ENCODE assay signal across 9 mouse cellular contexts in the genomic region with DNA sequence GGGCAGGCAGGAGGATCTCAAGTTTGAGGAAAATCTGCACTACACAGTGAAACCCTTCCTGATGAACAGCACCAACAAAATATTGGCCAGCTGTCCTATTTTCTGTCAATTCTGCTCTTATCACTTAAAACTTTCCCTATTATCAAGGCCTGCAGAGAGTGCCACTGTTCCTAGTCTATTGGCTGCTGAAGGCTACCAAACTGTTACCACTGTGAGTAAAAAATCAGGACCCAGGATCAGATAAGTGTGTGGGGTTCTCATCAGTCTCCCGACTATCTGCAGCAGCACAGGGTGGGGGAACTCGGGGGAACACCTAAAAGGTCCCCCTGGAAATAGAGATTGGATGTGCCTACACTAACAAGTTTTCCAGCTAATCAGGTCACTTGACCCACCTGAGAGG. TPM values are rescaled to one million over a fixed set of nuclear protein-coding genes. Genes with fewer than 3 reads are reported as not detected.
DNase-seq lines count a peak whose midpoint lies in the region; ATAC-seq and TF ChIP-seq lines count a peak whose summit lies in the region.
"Had no signal": no experiment of that assay in that cellular context is flagged by ENCODE, and none has a peak within 500 bp of the region (broad histone marks: within the 10 kb centered on the region; RNA-seq: fewer than 3 reads in every experiment).

No protein-coding gene starts in this region.

- no peak overlapping the region for H3K27ac ChIP-seq in heart, embryonic 12.5 days (ENCODE audit: poor library complexity, severe bottlenecking)
- H3K27ac ChIP-seq in lung, postnatal 0 days (ENCODE audit: low read length), result peak overlapping the region; percentile 62
- no peak overlapping the region for H3K27ac ChIP-seq in limb, embryonic 12.5 days
- no peak overlapping the region for H3K27ac ChIP-seq in stomach, embryonic 14.5 days (ENCODE audit: low read length)

- H3K4me3 ChIP-seq in heart, embryonic 12.5 days, result 0 out of 2 replicates have a peak overlapping the region, but pooled peaks have one; percentile 21
- no peak overlapping the region for H3K4me3 ChIP-seq in lung, postnatal 0 days (ENCODE audit: low read depth, low read length)
- H3K4me3 ChIP-seq in limb, embryonic 12.5 days (replicated peaks), result no peak overlapping the region; the same call in 1 of the 2 replicates
- H3K4me3 ChIP-seq in stomach, embryonic 14.5 days (ENCODE audit: low read depth, low read length), result no peak overlapping the region; the same call in 1 of the 2 replicates

- peaks cover 69% of the 10 kb centered on the region for H3K4me1 ChIP-seq in heart, embryonic 12.5 days (replicated peaks)
- H3K4me1 ChIP-seq in lung, postnatal 0 days (ENCODE audit: insufficient read depth, low read depth, low read length), result peaks cover 57% of the 10 kb centered on the region
- H3K4me1 ChIP-seq in limb, embryonic 12.5 days (replicated peaks), result peaks cover 39% of the 10 kb centered on the region
- H3K4me1 ChIP-seq in stomach, embryonic 14.5 days (ENCODE audit: control insufficient read depth, insufficient read depth, low read length), result peaks cover 28% of the 10 kb centered on the region

- no peaks in the 10 kb centered on the region for H3K27me3 ChIP-seq in heart, embryonic 12.5 days (replicated peaks)
- H3K27me3 ChIP-seq in lung, postnatal 0 days (replicated peaks; ENCODE audit: insufficient read depth, low read length), result no peaks in the 10 kb centered on the region
- no peaks in the 10 kb centered on the region for H3K27me3 ChIP-seq in limb, embryonic 12.5 days
- no peaks in the 10 kb centered on the region for H3K27me3 ChIP-seq in stomach, embryonic 14.5 days (ENCODE audit: control insufficient read depth, insufficient read depth, low read length)

- TF ChIP-seq CTCF in lung, postnatal 0 days (IDR thresholded peaks at IDR 0.05), result no peak

- TF ChIP-seq EP300 in lung, postnatal 0 days (IDR thresholded peaks at IDR 0.05), result no peak

- DNase-seq in heart, postnatal 36 days, result no peak
- no peak for DNase-seq in lung, postnatal 0 days (ENCODE audit: low spot score)
- DNase-seq in lung, postnatal 10 days, result no peak
- no peak for DNase-seq in spleen, postnatal 10 days (ENCODE audit: low spot score in 2 of 2)
- DNase-seq in spleen, adult 18-20 months, result no peak
- DNase-seq: kidney, adult 8-10 months had no signal

- no peaks in the 10 kb centered on the region; the same call in 1 of the 2 replicates for H3K36me3 ChIP-seq in heart, embryonic 12.5 days
- no peaks in the 10 kb centered on the region; the same call in 1 of the 2 replicates for H3K36me3 ChIP-seq in lung, postnatal 0 days (ENCODE audit: insufficient read depth, low read length)
- H3K36me3 ChIP-seq in limb, embryonic 12.5 days, result peaks cover 23% of the 10 kb centered on the region
- H3K36me3 ChIP-seq in stomach, embryonic 14.5 days (ENCODE audit: control insufficient read depth, insufficient read depth, low read length), result peaks cover 6% of the 10 kb centered on the region

- H3K9me3 ChIP-seq in heart, embryonic 12.5 days (replicated peaks), result no peaks in the 10 kb centered on the region
- no peaks in the 10 kb centered on the region for H3K9me3 ChIP-seq in lung, postnatal 0 days (ENCODE audit: low read length)
- no peaks in the 10 kb centered on the region for H3K9me3 ChIP-seq in limb, embryonic 12.5 days
- H3K9me3 ChIP-seq in stomach, embryonic 14.5 days (ENCODE audit: control insufficient read depth, low read depth, low read length), result no peaks in the 10 kb centered on the region

- H3K4me2 ChIP-seq in heart, embryonic 12.5 days, result peak overlapping the region; percentile 49
- H3K4me2 ChIP-seq in lung, postnatal 0 days (replicated peaks; ENCODE audit: low read depth, low read length), result peak overlapping the region; percentile 93; the same call in 1 of the 2 replicates
- peak overlapping the region; percentile 81 for H3K4me2 ChIP-seq in limb, embryonic 12.5 days
- H3K4me2 ChIP-seq in stomach, embryonic 14.5 days (replicated peaks; ENCODE audit: low read depth, low read length), result peak overlapping the region; percentile 82; the same call in 1 of the 2 replicates

- ATAC-seq in heart, embryonic 12.5 days (ENCODE audit: insufficient number of reproducible peaks, low FRiP score), result no peak
- no peak for ATAC-seq in lung, postnatal 0 days
- no peak for ATAC-seq in limb, embryonic 12.5 days (ENCODE audit: insufficient number of reproducible peaks, insufficient read depth, low FRiP score, low TSS enrichment, low read depth)
- no peak for ATAC-seq in stomach, embryonic 14.5 days (ENCODE audit: insufficient number of reproducible peaks, insufficient read depth, low FRiP score, low read depth)

- 38% methylated on average over 2 of the region's 2 CpGs for WGBS in heart, embryonic 12.5 days
- 39% methylated on average over 2 of the region's 2 CpGs for WGBS in lung, postnatal 0 days
- whole genome bisulfite sequencing in limb, embryonic 12.5 days, result 85% methylated on average over 2 of the region's 2 CpGs
- 71% methylated on average over 2 of the region's 2 CpGs for WGBS in stomach, embryonic 14.5 days

- no peak overlapping the region; the same call in 1 of the 2 replicates for H3K9ac ChIP-seq in heart, embryonic 12.5 days
- no peak overlapping the region for H3K9ac ChIP-seq in lung, postnatal 0 days (replicated peaks; ENCODE audit: low read depth)
- 0 out of 2 replicates have a peak overlapping the region, but pooled peaks have one; percentile 27 for H3K9ac ChIP-seq in limb, embryonic 12.5 days (replicated peaks)
- H3K9ac ChIP-seq in stomach, embryonic 14.5 days (replicated peaks; ENCODE audit: low read depth, low read length), result no peak overlapping the region

- intact Hi-C loops in heart, postnatal 36 days (cut with DNase I), result loop anchor here (5.0 kb wide), 1 partner anchor 33 kb away; a partner anchor contains a TSS

RNA-seq across cellular contexts. Expression of a gene that starts 2.9 kb away (rescaled TPM):
- polyA plus RNA-seq in heart, embryonic 12.5 days (2016; fragmentation: Nextera tagmentation; extraction: Ambion mirVana), result 609 and 632 TPM in 2 replicates
- 100 to 1,000 TPM; 257 TPM for total RNA-seq in heart, postnatal 36 days (2021)
- 630 and 647 TPM in 2 replicates for polyA plus RNA-seq in lung, postnatal 0 days (2015; fragmentation: Nextera tagmentation; extraction: Ambion mirVana)
- 602 and 603 TPM in 2 replicates for polyA plus RNA-seq in limb, embryonic 12.5 days (2016; fragmentation: Nextera tagmentation; extraction: Ambion mirVana)
- 655 and 669 TPM in 2 replicates for polyA plus RNA-seq in stomach, embryonic 14.5 days (2014; fragmentation: Nextera tagmentation; extraction: Ambion mirVana)

RNA-seq across cellular contexts. Expression of a gene that starts 17.0 kb away (rescaled TPM):
- 23.2 and 25.0 TPM in 2 replicates for polyA plus RNA-seq in heart, embryonic 12.5 days (2016; fragmentation: Nextera tagmentation; extraction: Ambion mirVana)
- total RNA-seq in heart, postnatal 36 days (2021), result 1 to 10 TPM; 9.2 to 9.5 TPM
- 32.9 and 34.8 TPM in 2 replicates for polyA plus RNA-seq in lung, postnatal 0 days (2015; fragmentation: Nextera tagmentation; extraction: Ambion mirVana)
- polyA plus RNA-seq in limb, embryonic 12.5 days (2016; fragmentation: Nextera tagmentation; extraction: Ambion mirVana), result 34.8 and 36.9 TPM in 2 replicates
- 28.7 and 34.3 TPM in 2 replicates for polyA plus RNA-seq in stomach, embryonic 14.5 days (2014; fragmentation: Nextera tagmentation; extraction: Ambion mirVana)

RNA-seq across cellular contexts. Expression of a gene that starts 22.9 kb away (rescaled TPM):
- polyA plus RNA-seq in heart, embryonic 12.5 days (2016; fragmentation: Nextera tagmentation; extraction: Ambion mirVana), result 87.6 and 94.3 TPM in 2 replicates
- 100 to 1,000 TPM; 110 to 125 TPM for total RNA-seq in heart, postnatal 36 days (2021)
- polyA plus RNA-seq in lung, postnatal 0 days (2015; fragmentation: Nextera tagmentation; extraction: Ambion mirVana), result 60.0 and 74.0 TPM in 2 replicates
- polyA plus RNA-seq in limb, embryonic 12.5 days (2016; fragmentation: Nextera tagmentation; extraction: Ambion mirVana), result 93.9 and 94.7 TPM in 2 replicates
- 92.3 and 103 TPM in 2 replicates for polyA plus RNA-seq in stomach, embryonic 14.5 days (2014; fragmentation: Nextera tagmentation; extraction: Ambion mirVana)

RNA-seq across cellular contexts. Expression of a gene that starts 33.2 kb away (rescaled TPM):
- 101 TPM in 2 replicates for polyA plus RNA-seq in heart, embryonic 12.5 days (2016; fragmentation: Nextera tagmentation; extraction: Ambion mirVana)
- total RNA-seq in heart, postnatal 36 days (2021), result 100 to 1,000 TPM in 1 of 2 experiments, 10 to 100 TPM in 1; 88.3 to 117 TPM
- polyA plus RNA-seq in lung, postnatal 0 days (2015; fragmentation: Nextera tagmentation; extraction: Ambion mirVana), result 151 and 168 TPM in 2 replicates
- 121 and 130 TPM in 2 replicates for polyA plus RNA-seq in limb, embryonic 12.5 days (2016; fragmentation: Nextera tagmentation; extraction: Ambion mirVana)
- 124 and 130 TPM in 2 replicates for polyA plus RNA-seq in stomach, embryonic 14.5 days (2014; fragmentation: Nextera tagmentation; extraction: Ambion mirVana)

RNA-seq across cellular contexts. Expression of a gene that starts 42.2 kb away (rescaled TPM):
- 0.13 and 0.31 TPM in 2 replicates for polyA plus RNA-seq in heart, embryonic 12.5 days (2016; fragmentation: Nextera tagmentation; extraction: Ambion mirVana)
- 1 to 10 TPM in 1 of 2 experiments, under 1 TPM in 1; 0.97 to 1.0 TPM for total RNA-seq in heart, postnatal 36 days (2021)
- polyA plus RNA-seq in lung, postnatal 0 days (2015; fragmentation: Nextera tagmentation; extraction: Ambion mirVana), result 1.8 and 2.5 TPM in 2 replicates
- polyA plus RNA-seq in limb, embryonic 12.5 days (2016; fragmentation: Nextera tagmentation; extraction: Ambion mirVana), result 0.65 and 1.2 TPM in 2 replicates
- 0.36 TPM in 1 of 2 replicates, not detected in the other for polyA plus RNA-seq in stomach, embryonic 14.5 days (2014; fragmentation: Nextera tagmentation; extraction: Ambion mirVana)
